Mouse (Mus musculus) urinary bladder, postnatal 14 days (tissue): ENCODE measurements around the gene Gm2696.
"Not testable (repeated sequence)": the region's sequence is repeated elsewhere in the genome, so short reads cannot be mapped to it uniquely, and the experiment has no call there.

Experiments
- DNase-seq: peaks from one replicate; pipeline ENCODE4 v3.0.0; 2021; ENCODE audit warnings: low spot score

Gm2696 gene

DNA sequence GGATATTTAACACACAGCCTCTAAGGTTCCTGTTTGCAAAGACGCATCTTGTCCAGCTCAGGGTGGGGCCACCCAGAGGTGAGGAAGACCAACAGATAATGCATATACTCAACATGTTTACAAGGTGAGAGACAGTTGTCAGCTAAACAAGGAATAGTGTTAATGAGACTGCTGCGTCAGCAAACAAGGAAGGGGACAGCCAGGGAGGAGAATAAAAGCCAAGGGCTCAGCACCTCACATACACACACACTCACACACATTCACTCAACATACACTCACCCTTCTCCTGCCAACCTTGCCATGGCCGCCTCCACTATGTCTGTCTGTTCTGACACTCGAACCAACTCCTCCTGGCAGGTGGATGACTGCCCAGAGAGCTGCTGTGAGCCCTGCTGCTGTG lies at the start of gene Gm2696:
TSS of gene Gm2696 (plus strand) at position 301 of the 400 bp plus-strand sequence.
- no peak for DNase-seq

DNA sequence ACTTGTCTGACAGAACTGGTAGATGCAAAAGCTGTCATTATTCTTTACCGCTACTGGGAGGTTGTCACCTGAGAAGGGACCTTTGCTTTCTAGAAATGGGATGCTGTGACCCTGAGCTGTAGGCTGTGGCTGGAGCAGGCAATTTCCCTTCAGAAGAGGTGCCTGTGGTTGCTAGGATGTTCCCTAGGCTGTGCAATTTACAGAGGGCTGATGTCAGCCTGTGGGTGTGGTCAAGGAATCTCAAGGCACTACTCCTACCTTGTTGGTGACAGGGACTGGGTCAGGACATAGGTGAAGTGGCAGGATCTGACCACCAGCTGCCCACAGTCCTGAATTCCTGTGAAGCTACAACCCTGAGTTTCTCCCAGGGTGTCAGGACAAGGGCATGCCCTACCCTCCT lies 44.8 kb upstream of the Gm2696 start:
- no peak for DNase-seq

DNA sequence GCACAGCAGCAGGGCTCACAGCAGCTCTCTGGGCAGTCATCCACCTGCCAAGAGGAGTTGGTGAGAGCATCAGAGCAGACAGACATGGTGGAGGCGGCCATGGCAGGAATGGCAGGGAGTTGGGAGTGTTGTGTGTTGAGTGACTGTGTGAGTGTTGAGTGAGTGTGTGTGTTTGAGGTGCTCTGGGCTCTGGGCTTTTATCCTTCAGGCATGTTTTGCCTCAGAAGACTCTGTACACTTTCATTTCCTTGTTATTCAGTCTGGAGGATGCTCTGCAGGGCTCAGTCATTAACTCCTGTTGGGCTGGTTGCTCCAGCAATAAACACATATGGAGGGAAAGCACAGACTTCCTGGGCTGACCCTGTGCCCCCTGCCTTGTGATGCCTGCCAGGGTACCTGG lies 43.3 kb upstream of the Gm2696 start, which contains the start of gene Gm3238:
TSS of gene Gm3238 (minus strand) at position 101 of the 400 bp plus-strand sequence.
- not testable (repeated sequence) for DNase-seq

DNA sequence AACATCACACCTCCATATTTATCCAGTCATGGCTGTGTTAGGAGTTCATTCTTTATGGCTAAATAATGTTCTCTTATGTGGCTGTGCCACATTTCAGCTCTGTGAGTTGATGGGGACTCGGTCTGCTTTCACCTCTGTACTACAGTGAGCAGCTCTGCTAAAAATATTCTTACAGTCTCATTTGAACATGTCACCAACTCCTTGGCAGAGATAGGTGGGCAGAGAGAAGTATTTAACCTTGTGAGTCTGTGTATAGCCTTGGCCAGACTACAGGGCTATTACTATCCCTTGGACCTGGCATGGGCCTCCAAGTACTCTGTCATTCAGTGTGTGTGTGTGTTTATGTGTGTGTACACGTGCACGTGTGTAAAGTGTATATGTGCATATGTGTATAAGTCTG lies 42.3 kb upstream of the Gm2696 start:
- not testable (repeated sequence) for DNase-seq

DNA sequence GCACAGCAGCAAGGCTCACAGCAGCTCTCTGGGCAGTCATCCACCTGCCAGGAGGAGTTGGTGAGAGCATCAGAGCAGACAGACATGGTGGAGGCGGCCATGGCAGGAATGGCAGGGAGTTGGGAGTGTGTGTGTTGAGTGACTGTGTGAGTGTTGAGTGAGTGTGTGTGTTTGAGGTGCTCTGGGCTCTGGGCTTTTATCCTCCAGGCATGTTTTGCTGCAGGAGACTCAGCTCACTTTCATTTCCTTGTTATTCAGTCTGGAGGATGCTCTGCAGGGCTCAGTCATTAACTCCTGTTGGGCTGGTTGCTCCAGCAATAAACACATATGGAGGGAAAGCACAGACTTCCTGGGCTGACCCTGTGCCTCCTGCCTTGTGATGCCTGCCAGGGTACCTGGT lies 37.6 kb upstream of the Gm2696 start, which contains the start of gene Gm7138:
TSS of gene Gm7138 (minus strand) at position 101 of the 400 bp plus-strand sequence.
- not testable (repeated sequence) for DNase-seq

DNA sequence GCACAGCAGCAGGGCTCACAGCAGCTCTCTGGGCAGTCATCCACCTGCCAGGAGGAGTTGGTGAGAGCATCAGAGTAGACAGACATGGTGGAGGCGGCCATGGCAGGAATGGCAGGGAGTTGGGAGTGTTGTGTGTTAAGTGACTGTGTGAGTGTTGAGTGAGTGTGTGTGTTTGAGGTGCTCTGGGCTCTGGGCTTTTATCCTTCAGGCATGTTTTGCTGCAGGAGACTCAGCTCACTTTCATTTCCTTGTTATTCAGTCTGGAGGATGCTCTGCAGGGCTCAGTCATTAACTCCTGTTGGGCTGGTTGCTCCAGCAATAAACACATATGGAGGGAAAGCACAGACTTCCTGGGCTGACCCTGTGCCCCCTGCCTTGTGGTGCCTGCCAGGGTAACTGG lies 32.0 kb upstream of the Gm2696 start, which contains the start of gene Gm3250:
TSS of gene Gm3250 (minus strand) at position 101 of the 400 bp plus-strand sequence.
- DNase-seq, result not testable (repeated sequence)

DNA sequence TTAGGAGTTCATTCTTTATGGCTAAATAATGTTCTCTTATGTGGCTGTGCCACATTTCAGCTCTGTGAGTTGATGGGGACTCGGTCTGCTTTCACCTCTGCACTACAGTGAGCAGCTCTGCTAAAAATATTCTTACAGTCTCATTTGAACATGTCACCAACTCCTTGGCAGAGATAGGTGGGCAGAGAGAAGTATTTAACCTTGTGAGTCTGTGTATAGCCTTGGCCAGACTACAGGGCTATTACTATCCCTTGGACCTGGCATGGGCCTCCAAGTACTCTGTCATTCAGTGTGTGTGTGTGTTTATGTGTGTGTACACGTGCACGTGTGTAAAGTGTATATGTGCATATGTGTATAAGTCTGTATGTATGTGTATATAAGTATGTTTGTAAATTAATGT lies 31.1 kb upstream of the Gm2696 start:
- DNase-seq, result not testable (repeated sequence)

DNA sequence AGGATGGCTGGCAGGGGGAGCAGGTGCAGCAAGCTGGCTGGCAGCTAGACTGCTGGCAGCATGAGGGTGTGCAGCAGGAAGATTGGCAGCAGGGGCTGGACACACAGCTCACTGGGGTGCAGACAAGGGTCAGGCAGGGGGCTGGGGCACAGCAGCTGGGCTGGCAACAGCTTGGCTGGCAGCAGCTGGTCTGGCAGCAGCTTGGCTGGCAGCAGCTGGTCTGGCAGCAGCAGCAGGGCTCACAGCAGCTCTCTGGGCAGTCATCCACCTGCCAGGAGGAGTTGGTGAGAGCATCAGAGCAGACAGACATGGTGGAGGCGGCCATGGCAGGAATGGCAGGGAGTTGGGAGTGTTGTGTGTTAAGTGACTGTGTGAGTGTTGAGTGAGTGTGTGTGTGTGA lies 26.6 kb upstream of the Gm2696 start, which contains the start of gene Gm7137:
TSS of gene Gm7137 (minus strand) at position 325 of the 400 bp plus-strand sequence.
- DNase-seq, result not testable (repeated sequence)

DNA sequence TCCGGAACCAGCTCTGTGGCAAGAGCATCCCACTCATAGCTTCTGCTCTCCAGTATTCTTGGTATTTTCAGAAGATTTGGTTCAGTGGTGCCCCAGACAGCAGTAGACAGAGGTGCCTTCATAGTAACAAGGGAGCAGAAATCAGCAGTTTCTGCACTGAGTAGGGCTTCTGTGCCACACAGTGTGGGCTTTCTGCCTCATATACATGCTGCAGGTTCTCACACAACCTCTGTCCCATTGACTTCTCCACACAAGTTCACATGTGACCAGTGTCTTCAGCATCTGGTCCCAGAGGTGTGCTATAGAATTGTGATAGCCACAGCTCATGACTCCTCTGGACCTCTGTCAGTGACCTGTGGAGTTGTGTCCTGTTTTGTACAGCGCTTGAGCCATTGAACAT lies 25.9 kb upstream of the Gm2696 start:
- no peak for DNase-seq

DNA sequence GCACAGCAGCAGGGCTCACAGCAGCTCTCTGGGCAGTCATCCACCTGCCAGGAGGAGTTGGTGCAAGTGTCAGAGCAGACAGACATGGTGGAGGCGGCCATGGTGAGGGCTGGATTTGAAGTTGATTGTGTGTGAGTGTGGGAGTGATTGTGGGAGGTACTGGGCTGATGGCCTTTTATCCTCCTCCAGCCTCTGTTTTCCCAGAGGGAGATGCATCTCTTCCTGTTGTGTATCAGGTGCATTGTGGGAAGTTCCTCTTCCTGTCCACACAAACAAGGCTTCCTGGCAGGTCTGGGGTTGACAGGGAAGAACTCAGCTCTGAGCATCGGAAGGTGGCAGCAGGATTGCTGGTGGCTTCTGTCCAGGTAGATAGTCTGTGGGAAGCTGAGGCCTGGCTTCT lies 19.5 kb upstream of the Gm2696 start, which contains the start of gene Gm9639:
TSS of gene Gm9639 (minus strand) at position 101 of the 400 bp plus-strand sequence.
- no peak for DNase-seq

DNA sequence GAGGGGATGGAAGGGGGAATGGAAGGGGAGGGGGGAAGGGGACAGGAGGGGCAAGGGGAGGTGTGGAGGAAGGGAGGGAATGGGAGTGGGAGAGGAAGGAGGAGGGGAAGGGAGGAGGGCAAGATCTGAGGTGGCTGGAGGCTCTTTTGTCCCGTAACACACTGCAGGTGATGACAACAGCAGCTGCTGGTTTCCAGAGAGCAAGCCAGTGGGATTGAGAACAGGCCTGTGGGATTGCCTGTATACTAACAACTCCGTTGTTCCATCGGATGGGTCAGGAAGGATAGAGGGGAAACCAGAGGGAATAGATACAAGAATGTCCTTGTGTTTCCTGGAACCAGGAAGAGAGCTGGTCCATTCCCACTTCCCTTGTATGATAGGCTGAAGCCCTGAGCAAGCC lies 16.8 kb upstream of the Gm2696 start:
- DNase-seq, result no peak

DNA sequence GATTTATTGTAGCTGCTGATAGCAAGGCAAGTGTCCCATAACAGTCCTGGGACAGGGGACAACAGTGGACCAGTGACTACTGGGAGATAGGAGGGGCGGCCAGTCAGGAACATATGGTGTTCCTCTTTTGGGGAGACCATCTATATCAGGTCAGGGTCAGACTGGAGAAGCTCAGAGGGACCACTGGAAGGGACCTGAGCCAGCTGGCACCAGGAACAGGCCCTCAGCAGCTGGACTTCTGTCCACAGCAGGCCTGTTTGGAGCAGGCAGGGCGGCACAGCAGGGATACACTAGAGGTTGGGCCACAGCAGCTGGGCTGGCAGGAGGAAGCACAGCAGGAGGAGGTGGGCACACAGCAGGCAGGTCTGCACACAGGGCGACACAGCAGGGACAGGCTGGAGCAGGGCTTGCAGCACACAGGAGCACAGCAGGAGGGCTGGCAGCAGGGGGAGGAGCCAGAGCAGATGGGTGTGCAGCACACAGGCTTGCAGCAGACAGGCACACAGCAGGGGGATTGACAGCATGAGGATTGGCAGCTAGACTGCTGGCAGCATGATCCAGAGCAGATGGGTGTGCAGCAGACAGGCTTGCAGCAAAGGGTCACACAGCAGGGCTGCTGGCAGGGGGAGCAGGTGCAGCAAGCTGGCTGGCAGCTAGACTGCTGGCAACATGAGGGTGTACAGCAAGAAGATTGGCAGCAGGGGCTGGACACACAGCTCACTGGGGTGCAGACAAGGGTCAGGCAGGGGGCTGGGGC lies 16.1 kb upstream of the Gm2696 start:
- DNase-seq, result not testable (repeated sequence)

DNA sequence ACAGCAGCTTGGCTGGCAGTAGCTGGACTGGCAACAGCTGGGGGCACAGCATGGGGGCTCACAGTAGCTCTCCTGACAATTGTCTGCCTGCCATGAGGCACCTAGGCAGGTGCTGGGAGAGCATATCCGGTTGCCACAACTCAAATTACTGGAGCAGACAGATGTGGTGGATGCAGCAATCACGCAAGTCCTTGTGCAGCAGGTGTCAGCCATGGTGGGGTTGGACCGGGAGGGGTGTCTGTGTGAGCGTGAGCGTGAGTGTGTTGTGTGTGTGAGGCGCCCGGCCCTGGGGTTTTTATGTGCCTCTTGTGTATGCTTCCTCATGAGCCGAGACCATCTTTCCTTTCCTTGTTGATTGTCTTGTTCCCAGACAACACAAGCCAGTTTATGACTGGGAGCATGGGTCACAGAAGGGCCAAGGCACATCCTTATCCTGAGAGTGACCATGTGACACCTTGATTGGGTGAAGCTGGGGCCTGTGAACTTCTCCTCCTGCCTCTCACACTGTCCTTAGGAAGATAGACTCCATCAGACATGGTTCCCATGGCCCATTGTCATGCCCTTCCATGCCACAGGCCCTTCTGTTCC lies 15.5 kb upstream of the Gm2696 start, which contains the start of gene Gm19668:
TSS of gene Gm19668 (minus strand) at position 213 of the 588 bp plus-strand sequence.
- DNase-seq, result no peak

DNA sequence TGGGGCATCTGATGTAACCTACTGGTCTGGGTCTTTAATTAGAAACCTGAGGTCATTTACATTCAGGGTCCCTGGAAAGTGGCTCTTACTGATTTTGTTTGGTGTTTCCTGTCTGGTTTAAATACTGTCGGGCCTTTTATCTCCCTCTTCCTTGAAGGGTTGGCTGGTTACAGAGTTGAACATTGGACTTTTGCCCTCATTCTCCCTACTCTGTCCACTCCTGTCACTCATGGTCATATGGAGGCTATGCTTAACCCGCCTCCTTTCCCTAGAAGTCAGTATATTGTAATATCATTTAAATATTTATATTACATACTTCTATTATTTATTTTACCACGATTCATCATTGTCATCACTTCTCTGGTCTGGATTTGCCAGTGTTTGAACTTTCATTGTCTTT lies 10.4 kb upstream of the Gm2696 start:
- no peak for DNase-seq

DNA sequence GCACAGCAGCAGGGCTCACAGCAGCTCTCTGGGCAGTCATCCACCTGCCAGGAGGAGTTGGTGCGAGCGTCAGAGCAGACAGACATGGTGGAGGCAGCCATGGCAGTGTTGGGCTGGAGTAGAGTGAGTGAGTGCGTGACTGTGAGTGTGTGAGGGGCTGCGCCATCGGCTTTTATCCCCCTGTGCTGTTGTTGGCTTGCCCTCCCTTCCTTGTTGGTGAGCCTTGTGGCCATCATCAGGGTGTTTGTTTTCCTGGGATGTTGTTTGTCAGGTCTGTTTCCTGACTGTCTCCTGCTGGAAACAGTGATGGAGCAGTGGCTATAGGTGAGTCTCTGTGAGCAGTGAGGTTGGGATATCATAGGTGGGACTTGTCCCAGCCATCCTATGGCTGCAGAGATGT lies 2.7 kb upstream of the Gm2696 start, which contains the start of gene Gm9507:
TSS of gene Gm9507 (minus strand) at position 101 of the 400 bp plus-strand sequence.
- no peak for DNase-seq

DNA sequence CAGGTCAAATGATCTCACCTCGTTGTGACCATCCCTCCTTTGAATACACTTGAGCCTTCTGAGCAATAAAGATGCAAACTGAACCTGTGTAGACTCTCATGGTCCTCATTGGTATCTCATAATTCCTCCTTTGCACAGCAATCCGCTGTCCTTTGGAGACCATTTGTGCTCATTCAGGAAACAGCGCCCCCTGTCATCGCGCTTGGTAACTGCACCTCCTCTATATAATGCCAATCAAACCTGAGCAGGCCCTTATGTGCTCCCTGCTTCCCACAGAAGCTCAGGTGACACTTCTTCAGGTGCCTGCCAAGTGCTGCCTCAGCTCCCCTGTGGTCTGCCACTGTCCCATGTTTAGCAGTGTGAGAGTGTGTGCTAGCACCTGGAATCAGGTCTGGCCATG lies 1.0 kb downstream of the Gm2696 start:
- DNase-seq, result peak; percentile 16

DNA sequence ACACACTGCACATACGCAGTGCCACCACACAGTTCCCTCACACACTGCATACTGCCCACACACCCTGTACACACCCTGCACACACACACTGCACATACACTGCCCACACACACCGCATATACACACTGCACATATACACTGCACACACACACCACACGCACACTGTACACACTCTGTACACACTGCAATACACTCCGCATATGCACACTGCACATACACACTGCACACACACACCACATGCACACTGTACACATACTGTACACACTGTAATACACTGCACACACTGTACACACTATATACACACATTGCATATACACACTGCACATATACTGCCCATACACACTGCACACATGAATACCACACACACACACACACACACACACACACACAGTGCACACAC lies 4.0 kb downstream of the Gm2696 start:
- no peak for DNase-seq

DNA sequence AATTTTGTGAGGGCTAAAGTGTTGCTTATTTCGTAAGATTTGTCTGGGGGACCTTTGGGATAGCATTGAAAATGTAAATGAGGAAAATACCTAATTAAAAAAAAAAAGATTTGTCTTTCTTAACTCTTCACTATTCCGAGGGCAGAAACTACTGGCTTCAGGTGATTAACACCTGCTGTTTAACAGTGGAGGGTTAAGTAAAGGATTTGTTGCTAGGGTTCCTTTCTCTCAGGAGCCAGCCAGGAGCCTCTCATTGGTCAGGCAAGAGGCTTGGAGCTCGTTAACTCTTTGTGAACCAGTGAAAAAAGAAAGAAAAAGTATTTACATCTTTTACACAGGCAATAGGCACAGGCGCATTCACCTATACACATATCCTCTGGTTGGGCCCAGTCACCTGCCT lies 4.7 kb downstream of the Gm2696 start:
- DNase-seq, result no peak

DNA sequence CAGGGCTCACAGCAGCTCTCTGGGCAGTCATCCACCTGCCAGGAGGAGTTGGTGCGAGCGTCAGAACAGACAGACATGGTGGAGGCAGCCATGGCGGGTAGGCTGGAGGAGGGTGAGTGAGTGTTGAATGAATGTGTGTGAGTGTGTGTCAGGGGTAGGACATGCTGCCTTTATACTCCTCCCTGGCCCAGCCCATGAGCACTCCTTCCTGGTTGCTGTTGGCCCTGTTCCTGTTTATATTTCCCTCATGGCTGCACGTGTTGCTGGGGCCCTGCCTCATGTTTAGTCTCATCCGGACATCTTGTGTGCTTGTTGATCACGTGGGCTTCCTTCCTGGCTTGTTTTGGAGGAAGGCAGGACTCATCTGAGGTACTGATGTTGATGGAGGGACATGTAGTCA lies 12.5 kb downstream of the Gm2696 start, which contains the start of gene Krtap10-4:
TSS of gene Krtap10-4 (minus strand) at position 145 of the 400 bp plus-strand sequence.
- no peak for DNase-seq

DNA sequence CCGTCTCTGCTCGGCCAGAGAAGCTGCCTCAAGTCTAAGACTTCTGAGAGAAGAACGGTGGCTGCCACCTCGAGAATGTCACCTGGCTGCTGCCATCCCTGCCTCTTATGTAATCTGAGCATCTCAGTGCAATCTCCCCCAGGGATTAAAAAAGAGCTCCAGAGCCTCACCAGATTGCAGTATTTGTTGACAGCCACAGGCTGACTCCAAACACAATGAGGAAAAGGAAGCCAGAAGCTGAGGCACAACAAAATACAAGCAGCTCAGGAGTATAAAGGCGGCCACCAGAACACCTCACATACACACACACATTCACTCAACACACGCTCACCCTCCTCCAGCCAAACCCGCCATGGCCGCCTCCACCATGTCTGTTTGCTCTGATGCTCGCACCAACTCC lies 21.2 kb downstream of the Gm2696 start, which contains the start of gene Krtap10-10:
TSS of gene Krtap10-10 (plus strand) at position 301 of the 400 bp plus-strand sequence.
- no peak for DNase-seq

DNA sequence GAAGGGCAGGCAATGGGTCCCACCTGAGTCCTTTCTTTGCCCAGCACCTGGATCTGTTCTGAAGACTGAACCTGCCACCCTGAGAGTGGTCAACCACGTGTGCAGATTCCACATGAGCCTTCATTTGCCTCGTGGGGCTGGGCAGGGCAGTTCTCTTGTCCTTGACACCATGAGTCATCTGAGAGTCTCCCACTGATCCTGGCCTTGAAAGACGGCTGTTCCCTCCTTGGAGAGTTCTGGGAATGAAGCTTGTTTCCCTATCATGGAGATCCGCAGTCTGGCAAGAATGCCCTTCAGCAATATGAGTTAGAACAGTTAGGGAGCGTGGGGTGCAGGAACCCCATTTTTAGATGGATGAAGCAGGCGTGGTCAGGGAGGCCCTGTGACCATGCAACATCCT lies 24.5 kb downstream of the Gm2696 start:
- DNase-seq, result no peak

DNA sequence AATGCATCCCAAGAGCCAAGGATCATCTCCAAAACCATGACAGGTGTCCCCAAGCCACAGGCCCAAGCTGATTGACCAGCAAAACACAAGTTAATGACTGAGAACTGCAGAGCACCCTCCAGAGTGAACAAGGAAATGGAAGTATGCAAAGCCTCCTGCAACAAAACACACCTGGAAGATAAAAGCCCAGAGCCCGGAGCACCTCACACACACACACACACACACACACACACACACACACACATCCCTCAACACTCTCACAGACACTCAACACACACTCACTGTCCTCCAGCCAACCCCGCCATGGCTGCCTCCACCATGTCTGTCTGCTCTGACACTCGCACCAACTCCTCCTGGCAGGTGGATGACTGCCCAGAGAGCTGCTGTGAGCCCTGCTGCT lies 32.0 kb downstream of the Gm2696 start, which contains the start of gene Gm36176:
TSS of gene Gm36176 (plus strand) at position 301 of the 400 bp plus-strand sequence.
- no peak for DNase-seq

DNA sequence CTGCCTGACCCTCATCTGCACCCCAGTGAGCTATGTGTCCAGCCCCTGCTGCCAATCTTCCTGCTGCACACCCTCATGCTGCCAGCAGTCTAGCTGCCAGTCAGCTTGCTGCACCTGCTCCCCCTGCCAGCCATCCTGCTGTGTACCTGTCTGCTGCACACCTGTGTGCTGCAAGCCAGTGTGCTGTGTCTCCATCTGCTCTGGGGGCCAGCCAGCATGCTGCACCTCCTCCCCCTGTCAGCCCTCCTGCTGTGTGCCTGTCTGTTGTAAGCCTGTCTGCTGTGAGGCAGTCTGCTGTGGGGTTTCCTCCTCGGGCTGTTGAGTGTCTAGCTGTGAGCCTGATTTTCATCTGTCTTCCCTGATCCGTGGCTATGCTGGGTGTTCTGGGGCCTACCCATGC lies 32.5 kb downstream of the Gm2696 start:
- no peak for DNase-seq
